ENCODE assay signal across 8 mouse cellular contexts in genomic region chr9:75441691-75442131, GRCm38 (mm10). TPM values are rescaled to one million over a fixed set of nuclear protein-coding genes. Genes with fewer than 3 reads are reported as not detected.
A peak's percentile ranks its signal among the peaks of the same experiment; 100 is the strongest.
DNase-seq lines count a peak whose midpoint lies in the region; ATAC-seq and TF ChIP-seq lines count a peak whose summit lies in the region.

No protein-coding gene starts in this region.

- no peak for TF ChIP-seq CTCF in G1E (IDR thresholded peaks at IDR 0.05; ENCODE audit: low read depth, low read length)

- H3K4me2 ChIP-seq in kidney, embryonic 14.5 days (replicated peaks; ENCODE audit: low read depth, low read length), result peak overlapping the region; percentile 60
- H3K4me2 ChIP-seq in limb, embryonic 13.5 days (replicated peaks), result peak overlapping the region; percentile 92

- WGBS in kidney, embryonic 14.5 days, result under 1% methylated on average over 31 of the region's 31 CpGs
- under 1% methylated on average over 31 of the region's 31 CpGs for WGBS in limb, embryonic 13.5 days

- ATAC-seq in kidney, embryonic 14.5 days (ENCODE audit: low FRiP score, low TSS enrichment), result peak; percentile 89
- peak; percentile 43 for ATAC-seq in G1E (ENCODE audit: extremely low read depth, insufficient number of reproducible peaks, low FRiP score, poor library complexity, severe bottlenecking)
- peak; percentile 75 for ATAC-seq in erythroid progenitor cell, adult 5-6 weeks (replicated peaks; ENCODE audit: low FRiP score, poor library complexity, severe bottlenecking)
- ATAC-seq in limb, embryonic 13.5 days (ENCODE audit: low FRiP score, low read depth), result peak; percentile 85
- ATAC-seq in neutrophil, adult 5-6 weeks (ENCODE audit: extremely low read depth, insufficient number of reproducible peaks, low FRiP score, poor library complexity, severe bottlenecking), result peak; percentile 10; the same call in 1 of the 2 replicates

- H3K36me3 ChIP-seq in kidney, embryonic 14.5 days (ENCODE audit: control insufficient read depth, insufficient read depth, low read length), result peaks cover 13% of the 10 kb centered on the region
- H3K36me3 ChIP-seq in G1E (replicated peaks), result peaks cover 30% of the 10 kb centered on the region
- H3K36me3 ChIP-seq in limb, embryonic 13.5 days, result peaks cover 23% of the 10 kb centered on the region

- H3K27ac ChIP-seq in kidney, embryonic 14.5 days (ENCODE audit: low read depth, low read length), result peak overlapping the region; percentile 53; the same call in 1 of the 2 replicates
- H3K27ac ChIP-seq in limb, embryonic 13.5 days, result peak overlapping the region; percentile 85

- H3K27me3 ChIP-seq in kidney, embryonic 14.5 days (ENCODE audit: control insufficient read depth, insufficient read depth, low read length), result no peaks in the 10 kb centered on the region
- no peaks in the 10 kb centered on the region for H3K27me3 ChIP-seq in G1E (ENCODE audit: insufficient read depth, low read length)
- H3K27me3 ChIP-seq in limb, embryonic 13.5 days, result no peaks in the 10 kb centered on the region

- no peak for DNase-seq in kidney, postnatal 10 days
- peak; percentile 61 for DNase-seq in G1E (ENCODE audit: low spot score)
- no peak for DNase-seq in left cerebral cortex, postnatal 36 days (ENCODE audit: low spot score in 2 of 2)
- no peak for DNase-seq in ovary, adult 18-20 months (ENCODE audit: low spot score)

- intact Hi-C loops in left cerebral cortex, postnatal 36 days (cut with DNase I), result loop anchor here (1.0 to 2.0 kb wide), 2 partner anchors 32 to 81 kb away; no protein-coding TSS in a partner anchor

- peak overlapping the region; percentile 85 for H3K9ac ChIP-seq in kidney, embryonic 14.5 days (ENCODE audit: low read depth, low read length)
- H3K9ac ChIP-seq in limb, embryonic 13.5 days, result peak overlapping the region; percentile 94

- H3K4me1 ChIP-seq in kidney, embryonic 14.5 days (ENCODE audit: control insufficient read depth, insufficient read depth, low read length), result peaks cover 9% of the 10 kb centered on the region
- peaks cover 33% of the 10 kb centered on the region for H3K4me1 ChIP-seq in G1E (ENCODE audit: insufficient read depth, low read depth, low read length)
- H3K4me1 ChIP-seq in limb, embryonic 13.5 days, result peaks cover 13% of the 10 kb centered on the region

- no peaks in the 10 kb centered on the region for H3K9me3 ChIP-seq in kidney, embryonic 14.5 days (ENCODE audit: control insufficient read depth, low read length)
- no peaks in the 10 kb centered on the region for H3K9me3 ChIP-seq in G1E (replicated peaks)
- H3K9me3 ChIP-seq in limb, embryonic 13.5 days, result no peaks in the 10 kb centered on the region

- peak overlapping the region; percentile 85 for H3K4me3 ChIP-seq in kidney, embryonic 14.5 days (ENCODE audit: low read length)
- H3K4me3 ChIP-seq in G1E (ENCODE audit: low read depth, low read length), result peak overlapping the region; percentile 91
- H3K4me3 ChIP-seq in limb, embryonic 13.5 days, result peak overlapping the region; percentile 93

RNA-seq across cellular contexts. Expression of gene Leo1, which starts 0.4 kb away (rescaled TPM):
- polyA plus RNA-seq in kidney, embryonic 14.5 days (2014; fragmentation: Nextera tagmentation; extraction: Ambion mirVana), result 36.9 and 45.8 TPM in 2 replicates
- total RNA-seq in G1E (2014; fragmentation: Nextera tagmentation) (21.1 and 29.5 TPM in 2 replicates), G1E (2017) (38.0 and 48.3 TPM in 2 replicates)
- 12.1 and 14.4 TPM in 2 replicates for polyA plus RNA-seq in G1E (2012)
- 4.6 and 7.9 TPM in 2 replicates for total RNA-seq in erythroid progenitor cell, adult 5-6 weeks (2015; ENCODE audit: low replicate concordance)
- 9.8 and 17.5 TPM in 2 replicates for total RNA-seq in erythroid progenitor cell, adult 5-6 weeks (2017; ENCODE audit: low replicate concordance)
- polyA plus RNA-seq in limb, embryonic 13.5 days (2015; fragmentation: Nextera tagmentation; extraction: Ambion mirVana), result 46.5 and 50.2 TPM in 2 replicates
- total RNA-seq in neutrophil, adult 5-6 weeks (2017), result 21.4 and 22.9 TPM in 2 replicates
- 10 to 100 TPM; 26.2 to 30.0 TPM for total RNA-seq in left cerebral cortex, postnatal 36 days (2021)

RNA-seq across cellular contexts. Expression of gene Mapk6, which starts 31.9 kb away (rescaled TPM):
- polyA plus RNA-seq in kidney, embryonic 14.5 days (2014; fragmentation: Nextera tagmentation; extraction: Ambion mirVana), result 54.8 and 77.6 TPM in 2 replicates
- total RNA-seq in G1E (2014; fragmentation: Nextera tagmentation) (49.2 and 57.6 TPM in 2 replicates), G1E (2017) (45.2 and 49.2 TPM in 2 replicates)
- polyA plus RNA-seq in G1E (2012), result 6.2 and 7.6 TPM in 2 replicates
- total RNA-seq in erythroid progenitor cell, adult 5-6 weeks (2015; ENCODE audit: low replicate concordance), result 7.1 and 8.3 TPM in 2 replicates
- 4.1 and 6.8 TPM in 2 replicates for total RNA-seq in erythroid progenitor cell, adult 5-6 weeks (2017; ENCODE audit: low replicate concordance)
- 90.0 and 91.1 TPM in 2 replicates for polyA plus RNA-seq in limb, embryonic 13.5 days (2015; fragmentation: Nextera tagmentation; extraction: Ambion mirVana)
- total RNA-seq in neutrophil, adult 5-6 weeks (2017), result 33.3 and 36.3 TPM in 2 replicates
- 10 to 100 TPM; 67.8 to 74.3 TPM for total RNA-seq in left cerebral cortex, postnatal 36 days (2021)

Comparison
In these comparisons a context has a peak if more than half of its experiments do, and no peak if none do; other contexts are left out.
1. ATAC-seq: peak in every context shown above with its lines; median percentile 89 in kidney, embryonic 14.5 days; 85 in limb, embryonic 13.5 days; 75 in erythroid progenitor cell, adult 5-6 weeks; 43 in G1E; 10 in neutrophil, adult 5-6 weeks.